In genomic region chr2:38797087-38797624, GRCm38 (mm10) we compare ENCODE assay signal across 8 mouse cellular contexts.
DNase-seq lines count a peak whose midpoint lies in the region; ATAC-seq lines count a peak whose summit lies in the region.

No protein-coding gene starts in this region.

- WGBS in large intestine, adult 2 months, result 10% methylated on average over 3 of the region's 3 CpGs

- peak; percentile 82 for DNase-seq in CD4-positive, CD25-positive, alpha-beta regulatory T cell, adult 2 months (ENCODE audit: low read depth, low spot score)
- peak; percentile 83 for DNase-seq in adrenal gland, postnatal 10 days
- peak; percentile 51 for DNase-seq in embryo, embryonic 9.5 days (ENCODE audit: extremely low spot score)
- DNase-seq in large intestine, adult 2 months (ENCODE audit: low read depth, low spot score), result peak; percentile 35
- DNase-seq in lung, postnatal 10 days, result peak; percentile 81
- DNase-seq in ovary, postnatal 36 days (ENCODE audit: low spot score), result peak; percentile 62
- peak; percentile 61 to 67 for DNase-seq in thymus, postnatal 36 days

- ATAC-seq in granulocyte monocyte progenitor cell, adult 5-6 weeks (replicated peaks; ENCODE audit: poor library complexity, severe bottlenecking), result peak; percentile 94

Comparison
In these comparisons a context has a peak if more than half of its experiments do, and no peak if none do; other contexts are left out.
1. Peak in every context shown above with its lines: DNase-seq and ATAC-seq.